Mouse (Mus musculus) hindbrain, embryonic 16.5 days (tissue): ENCODE data around the gene Ndufa4l2. TPM values are rescaled to one million over a fixed set of nuclear protein-coding genes. Genes with fewer than 3 reads are reported as not detected.
A peak's percentile ranks its signal among the peaks of the same experiment; 100 is the strongest.

Experiments
- ATAC-seq: fragments of 200-750 bp; cut with Nextera tagmentation; 2 replicates; pipeline ENCODE4 v1.8.0; 2017; ENCODE audit warnings: moderate TSS enrichment, moderate library complexity
- H3K27ac ChIP-seq: fragments of 300-500 bp; sonication (generic); 2 replicates; pipeline ENCODE4 v1.5.1; 2014; ENCODE audit warnings: low read depth, mild to moderate bottlenecking, control low read depth, low read length, moderate library complexity
- H3K27me3 ChIP-seq: fragments of 300-500 bp; sonication (generic); replicated peaks from 2 replicates; pipeline ENCODE4 v1.6.1; 2014; ENCODE audit warnings: low read length; ENCODE audit not compliant: control insufficient read depth, insufficient read depth
- H3K36me3 ChIP-seq: fragments of 300-500 bp; sonication (generic); 2 replicates; pipeline ENCODE4 v1.6.1; 2014; ENCODE audit warnings: mild to moderate bottlenecking, low read length, moderate library complexity, mixed read lengths; ENCODE audit not compliant: control insufficient read depth, insufficient read depth
- H3K4me1 ChIP-seq: fragments of 300-500 bp; sonication (generic); 2 replicates; pipeline ENCODE4 v1.6.1; 2014; ENCODE audit warnings: low read depth, low read length; ENCODE audit not compliant: control insufficient read depth, insufficient read depth
- H3K4me2 ChIP-seq: fragments of 300-500 bp; sonication (generic); 2 replicates; pipeline ENCODE4 v1.6.1; 2014; ENCODE audit warnings: mild to moderate bottlenecking, low read length, control low read depth, moderate library complexity
- H3K4me3 ChIP-seq: fragments of 300-500 bp; sonication (generic); 2 replicates; pipeline ENCODE4 v1.5.1; 2014; ENCODE audit warnings: mild to moderate bottlenecking, low read length, control low read depth, moderate library complexity
- H3K9ac ChIP-seq: fragments of 300-500 bp; sonication (generic); 2 replicates; pipeline ENCODE4 v1.6.1; 2014; ENCODE audit warnings: low read depth, mild to moderate bottlenecking, control low read depth, low read length, moderate library complexity
- H3K9me3 ChIP-seq: fragments of 300-500 bp; sonication (generic); 2 replicates; pipeline ENCODE4 v1.6.1; 2014; ENCODE audit warnings: mild to moderate bottlenecking, low read length, moderate library complexity; ENCODE audit not compliant: control insufficient read depth
- WGBS: fragments of 180-500 bp; shearing (Covaris S2); extraction: QIAGEN DNeasy Blood & Tissue Kit; methylation state at CpG from one replicate; pipeline ENCODE4 v1.1.7; 2014; 5-methylcytosine and 5-hydroxymethylcytosine counted together
- polyA plus RNA-seq: library from polyadenylated mRNA; unstranded; fragments of >200 nt; fragmentation: Nextera tagmentation; extraction: Ambion mirVana; gene quantifications from 2 replicates; pipeline ENCODE4 v1.2.1, GENCODE M21; 2015

The Ndufa4l2 gene
- polyA plus RNA-seq, 1 experiment from 2014 or later = 23.2 TPM

- peaks cover 52% of the 10 kb centered on the region for H3K4me1 ChIP-seq
- H3K27ac ChIP-seq = peak overlapping the region; percentile 98
- H3K9me3 ChIP-seq = no peaks in the 10 kb centered on the region
- no peaks in the 10 kb centered on the region for H3K27me3 ChIP-seq
- no peak for ATAC-seq
- 3% methylated on average over 15 of the region's 15 CpGs for WGBS
- H3K9ac ChIP-seq = peak overlapping the region; percentile 47
- peak overlapping the region; percentile 38; the same call in 1 of the 2 replicates for H3K4me3 ChIP-seq
- no peaks in the 10 kb centered on the region for H3K36me3 ChIP-seq
- peak overlapping the region; percentile 90 for H3K4me2 ChIP-seq
Measured at GRCm38 (mm10) chr10:127508239-127508638, 6.5 kb upstream of the Ndufa4l2 start.

- Histone ChIP-seq H3K9me3 (no peaks in the 10 kb centered on the region), H3K4me3 (peak overlapping the region; percentile 38), H3K4me2 (peak overlapping the region; percentile 90), H3K36me3 (no peaks in the 10 kb centered on the region), H3K4me1 (peaks cover 62% of the 10 kb centered on the region), H3K9ac (peak overlapping the region; percentile 58), H3K27ac (peak overlapping the region; percentile 98), H3K27me3 (no peaks in the 10 kb centered on the region)
- WGBS = under 1% methylated on average over 35 of the region's 35 CpGs
- ATAC-seq = peak; percentile 70
Measured at GRCm38 (mm10) chr10:127509051-127509836, 5.5 kb upstream of the Ndufa4l2 start.

- H3K4me3 ChIP-seq = peak overlapping the region; percentile 38
- peak overlapping the region; percentile 90 for H3K4me2 ChIP-seq
- H3K27me3 ChIP-seq = no peaks in the 10 kb centered on the region
- no peaks in the 10 kb centered on the region for H3K9me3 ChIP-seq
- no peaks in the 10 kb centered on the region for H3K36me3 ChIP-seq
- peaks cover 63% of the 10 kb centered on the region for H3K4me1 ChIP-seq
- H3K9ac ChIP-seq = peak overlapping the region; percentile 81
- ATAC-seq = peak; percentile 5
- 7% methylated on average over 16 of the region's 17 CpGs for WGBS
- H3K27ac ChIP-seq = peak overlapping the region; percentile 98
Measured at GRCm38 (mm10) chr10:127509837-127510701, 4.7 kb upstream of the Ndufa4l2 start.

GRCm38 (mm10) chr10:127510895-127511617 lies 3.7 kb upstream of the Ndufa4l2 start:
- peak overlapping the region; percentile 90 for H3K4me2 ChIP-seq
- H3K36me3 ChIP-seq = no peaks in the 10 kb centered on the region
- peak overlapping the region; percentile 81 for H3K9ac ChIP-seq
- H3K27ac ChIP-seq = peak overlapping the region; percentile 98
- H3K9me3 ChIP-seq = no peaks in the 10 kb centered on the region
- no peaks in the 10 kb centered on the region for H3K27me3 ChIP-seq
- H3K4me1 ChIP-seq = peaks cover 67% of the 10 kb centered on the region
- ATAC-seq = no peak
- 6% methylated on average over 11 of the region's 11 CpGs for WGBS
- H3K4me3 ChIP-seq = peak overlapping the region; percentile 46

GRCm38 (mm10) chr10:127511634-127512306 lies 3.0 kb upstream of the Ndufa4l2 start:
- H3K27ac ChIP-seq = peak overlapping the region; percentile 98
- H3K4me1 ChIP-seq = peaks cover 72% of the 10 kb centered on the region
- H3K9ac ChIP-seq = peak overlapping the region; percentile 81
- H3K36me3 ChIP-seq = no peaks in the 10 kb centered on the region
- under 1% methylated on average over 43 of the region's 46 CpGs for WGBS
- no peaks in the 10 kb centered on the region for H3K27me3 ChIP-seq
- peak overlapping the region; percentile 90 for H3K4me2 ChIP-seq
- peak; percentile 31 for ATAC-seq
- H3K4me3 ChIP-seq = peak overlapping the region; percentile 46
- no peaks in the 10 kb centered on the region for H3K9me3 ChIP-seq

GRCm38 (mm10) chr10:127512307-127512666 lies 2.5 kb upstream of the Ndufa4l2 start:
- no peaks in the 10 kb centered on the region for H3K36me3 ChIP-seq
- H3K4me3 ChIP-seq = peak overlapping the region; percentile 46
- peak overlapping the region; percentile 81 for H3K9ac ChIP-seq
- peak overlapping the region; percentile 90 for H3K4me2 ChIP-seq
- no peaks in the 10 kb centered on the region for H3K27me3 ChIP-seq
- H3K9me3 ChIP-seq = no peaks in the 10 kb centered on the region
- H3K4me1 ChIP-seq = peaks cover 75% of the 10 kb centered on the region
- ATAC-seq = no peak
- 0% methylated on average over 7 of the region's 7 CpGs for WGBS
- H3K27ac ChIP-seq = peak overlapping the region; percentile 98

- H3K27me3 ChIP-seq = 0 out of 2 replicates have a peak, but pooled peaks cover 2% of the 10 kb centered on the region
- peaks cover 2% of the 10 kb centered on the region; the same call in 1 of the 2 replicates for H3K36me3 ChIP-seq
- peak overlapping the region; percentile 46 for H3K4me3 ChIP-seq
- H3K9ac ChIP-seq = peak overlapping the region; percentile 81
- H3K4me1 ChIP-seq = peaks cover 73% of the 10 kb centered on the region
- WGBS = under 1% methylated on average over 27 of the region's 27 CpGs
- no peaks in the 10 kb centered on the region for H3K9me3 ChIP-seq
- peak overlapping the region; percentile 98 for H3K27ac ChIP-seq
- peak; percentile 15 for ATAC-seq
- peak overlapping the region; percentile 90 for H3K4me2 ChIP-seq
Measured at GRCm38 (mm10) chr10:127512813-127513212, 2.0 kb upstream of the Ndufa4l2 start.

GRCm38 (mm10) chr10:127513501-127514091 lies 1.2 kb upstream of the Ndufa4l2 start:
- H3K27ac ChIP-seq = peak overlapping the region; percentile 54; the same call in 1 of the 2 replicates
- 0% methylated on average over 15 of the region's 16 CpGs for WGBS
- 0 out of 2 replicates have a peak, but pooled peaks cover 2% of the 10 kb centered on the region for H3K27me3 ChIP-seq
- H3K4me2 ChIP-seq = peak overlapping the region; percentile 90
- H3K9ac ChIP-seq = peak overlapping the region; percentile 25; the same call in 1 of the 2 replicates
- no peak overlapping the region for H3K4me3 ChIP-seq
- H3K9me3 ChIP-seq = no peaks in the 10 kb centered on the region
- no peak for ATAC-seq
- H3K4me1 ChIP-seq = peaks cover 65% of the 10 kb centered on the region
- peaks cover 8% of the 10 kb centered on the region; the same call in 1 of the 2 replicates for H3K36me3 ChIP-seq
